Mouse (Mus musculus): ENCODE results near the gene Hykk. TPM values are rescaled to one million over a fixed set of nuclear protein-coding genes. Genes with fewer than 3 reads are reported as not detected.

The Hykk gene
- total RNA-seq, 2 experiments from 2014 or later: 2.3 to 2.5 TPM

DNA sequence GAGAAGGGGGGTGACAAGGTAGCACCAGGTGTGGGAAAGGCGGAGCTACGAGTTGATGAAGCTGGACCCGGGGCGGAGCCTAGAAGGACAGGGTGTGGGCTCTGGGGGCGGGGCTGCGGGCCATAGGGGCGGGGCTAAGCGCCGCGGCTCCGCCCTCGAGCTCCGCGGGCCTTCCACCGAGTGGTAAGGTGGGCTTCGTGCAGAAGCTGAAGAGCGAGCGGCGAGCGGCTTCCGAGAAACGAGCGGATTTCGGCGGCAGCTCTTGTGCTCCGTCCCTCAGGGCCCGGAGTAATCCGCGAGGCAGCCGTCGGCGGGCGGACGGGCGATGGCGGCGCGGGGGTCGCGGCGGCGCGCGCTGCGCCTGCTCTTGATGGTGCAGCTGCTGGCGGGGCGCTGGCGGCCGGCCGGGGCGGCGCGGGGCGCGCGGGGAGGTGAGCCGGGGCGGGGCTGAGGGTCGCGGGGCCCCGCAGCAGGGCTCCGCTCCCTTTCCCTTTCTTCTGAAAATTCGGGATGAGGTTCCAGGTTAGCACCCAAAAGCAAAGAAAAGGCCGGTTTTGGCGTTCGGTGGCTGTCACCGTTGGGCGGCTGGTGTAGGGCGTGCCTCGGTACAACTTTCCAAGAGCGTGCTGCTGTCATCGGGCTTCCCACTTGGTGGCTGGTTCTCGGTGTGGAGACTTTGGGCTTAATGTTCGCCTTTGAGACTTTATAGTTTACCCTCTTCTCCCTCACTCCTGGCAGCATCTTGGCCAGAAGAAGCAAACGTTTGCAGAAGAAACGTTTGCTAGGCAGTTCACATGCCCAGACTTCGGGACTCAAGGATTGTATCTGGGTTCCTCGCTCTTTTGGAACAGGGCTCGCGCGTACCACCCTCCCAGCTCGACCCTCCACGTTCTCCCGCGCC, 64.5 kb downstream of the Hykk start:
- no peak for DNase-seq

GRCm38 (mm10) chr9:54982401-54982800, 65.3 kb downstream of the Hykk start:
- no peak for DNase-seq

DNA sequence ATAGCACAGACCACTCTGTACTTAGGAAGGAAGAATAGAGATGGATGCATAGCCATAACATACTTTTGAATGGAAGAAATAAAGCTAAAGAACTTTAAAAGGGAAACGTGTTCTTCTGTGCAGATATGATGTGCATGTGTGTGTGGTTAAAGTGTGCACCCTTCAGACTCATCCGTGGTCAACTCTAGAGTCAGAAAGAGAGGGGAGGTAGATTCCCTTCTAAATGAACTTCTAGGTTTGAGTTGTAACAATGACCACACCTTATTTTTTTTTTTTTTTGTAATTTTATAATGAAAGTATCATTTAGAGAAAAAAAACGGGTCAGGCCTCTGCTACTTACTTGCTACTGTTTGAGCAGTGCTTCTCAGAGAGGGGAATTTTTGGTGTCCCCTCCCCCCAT, 73.3 kb downstream of the Hykk start:
- DNase-seq: no peak

GRCm38 (mm10) chr9:54994381-54994780, 77.3 kb downstream of the Hykk start:
- no peak for DNase-seq

DNA sequence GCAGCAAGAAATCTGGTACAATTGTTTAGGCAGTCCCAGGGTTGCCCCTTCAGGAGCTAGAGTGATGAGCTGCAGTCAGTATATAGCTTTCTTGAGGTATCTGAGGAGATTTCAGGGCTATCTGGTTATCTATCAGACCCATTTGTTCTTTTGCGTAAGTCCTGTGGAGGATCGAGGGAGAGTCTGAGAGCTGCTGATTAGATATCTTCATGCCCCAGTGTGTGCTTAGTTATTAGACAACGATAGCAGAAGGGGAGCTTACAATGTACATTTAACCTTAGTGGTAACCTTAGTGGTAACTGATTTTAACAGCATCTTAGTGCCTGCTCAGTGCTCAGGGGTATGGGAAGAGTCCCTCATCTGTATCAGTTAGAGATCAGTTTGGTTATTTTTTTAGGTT, 78.6 kb downstream of the Hykk start:
- DNase-seq: no peak

Other genes starting within 250 kb of the Hykk start
- 10 to 100 TPM; 52.4 to 57.9 TPM for gene Dnaja4, start 218.4 kb upstream of the Hykk start, total RNA-seq (2021)
- 10 to 100 TPM; 60.9 to 62.5 TPM for gene Wdr61, start 182.8 kb upstream of the Hykk start, total RNA-seq (2021)
- 1 to 10 TPM; 1.2 TPM for gene Crabp1, start 152.5 kb upstream of the Hykk start, total RNA-seq (2021)
- 10 to 100 TPM; 53.1 to 56.3 TPM for gene Ireb2, start 53.5 kb upstream of the Hykk start, total RNA-seq (2021)
- 100 to 1,000 TPM; 131 to 134 TPM for gene Psma4, start 33.5 kb downstream of the Hykk start, total RNA-seq (2021)
- under 1 TPM in 1 of 2 experiments, not detected in 1; 0.53 TPM for gene AY074887, start 33.7 kb downstream of the Hykk start, total RNA-seq (2021)
- gene Chrna5, start 63.6 kb downstream of the Hykk start, total RNA-seq (2021): 1 to 10 TPM; 8.3 to 9.1 TPM
- under 1 TPM; 0.33 to 0.37 TPM for gene Chrna3, start 109.3 kb downstream of the Hykk start, total RNA-seq (2021)
- under 1 TPM in 1 of 2 experiments, not detected in 1; 0.10 TPM for gene Chrnb4, start 131.5 kb downstream of the Hykk start, total RNA-seq (2021)
- gene Ube2q2, start 231.6 kb downstream of the Hykk start, total RNA-seq (2021): 10 to 100 TPM; 62.0 to 66.6 TPM

Data from layer of hippocampus, postnatal 36 days (tissue).